Mouse (Mus musculus) CD8-positive naive resting alpha-beta T cell, adult 2 months (primary cell): ENCODE results near the gene Adra2a.

Experiments used
- DNase-seq, 2 experiments: peaks; one replicate each; pipeline ENCODE4 v3.0.0; 2022; ENCODE audit warnings: low read depth in 2 of 2, low spot score in 2 of 2

Adra2a gene

GRCm38 (mm10) chr19:54076362-54077349 lies 32.7 kb downstream of the Adra2a start:
- DNase-seq, result no peak

- no peak for DNase-seq
Measured at GRCm38 (mm10) chr19:54081303-54081702, 37.4 kb downstream of the Adra2a start.

- no peak for DNase-seq
Measured at GRCm38 (mm10) chr19:54081716-54082165, 37.8 kb downstream of the Adra2a start.

GRCm38 (mm10) chr19:54087319-54087718 lies 43.4 kb downstream of the Adra2a start:
- DNase-seq, result no peak

GRCm38 (mm10) chr19:54093599-54093998 lies 49.6 kb downstream of the Adra2a start:
- no peak for DNase-seq

- no peak for DNase-seq
Measured at GRCm38 (mm10) chr19:54095716-54096115, 51.8 kb downstream of the Adra2a start.

GRCm38 (mm10) chr19:54098367-54098766 lies 54.4 kb downstream of the Adra2a start:
- DNase-seq, result no peak
